Mouse (Mus musculus) stomach, postnatal 0 days (tissue): Measurements from ENCODE around the gene Hemk1. TPM values are rescaled to one million over a fixed set of nuclear protein-coding genes. Genes with fewer than 3 reads are reported as not detected.
A peak's percentile ranks its signal among the peaks of the same experiment; 100 is the strongest.

Experiments
- ATAC-seq: fragments of 200-750 bp; cut with Nextera tagmentation; 2 replicates; pipeline ENCODE4 v1.8.0; 2017; ENCODE audit not compliant: low FRiP score, low TSS enrichment
- DNase-seq: peaks from one replicate; pipeline ENCODE4 v3.0.0-alpha.2; 2016; ENCODE audit warnings: low spot score
- H3K27ac ChIP-seq: fragments of 300-500 bp; sonication (generic); replicated peaks from 2 replicates; pipeline ENCODE4 v1.5.1; 2014; ENCODE audit warnings: mild to moderate bottlenecking, control low read depth
- H3K27me3 ChIP-seq: fragments of 300-500 bp; sonication (generic); 2 replicates; pipeline ENCODE4 v1.6.1; 2014; ENCODE audit warnings: low read length; ENCODE audit not compliant: control insufficient read depth, insufficient read depth
- H3K36me3 ChIP-seq: fragments of 300-500 bp; sonication (generic); 2 replicates; pipeline ENCODE4 v1.6.1; 2014; ENCODE audit warnings: low read length, mixed read lengths; ENCODE audit not compliant: control insufficient read depth, insufficient read depth
- H3K4me1 ChIP-seq: fragments of 300-500 bp; sonication (generic); replicated peaks from 2 replicates; pipeline ENCODE4 v1.6.1; 2014; ENCODE audit warnings: antibody characterized with exemption; ENCODE audit not compliant: control insufficient read depth, insufficient read depth
- H3K4me2 ChIP-seq: fragments of 300-500 bp; sonication (generic); replicated peaks from 2 replicates; pipeline ENCODE4 v1.6.1; 2014; ENCODE audit warnings: low read depth, mild to moderate bottlenecking, control low read depth, moderate library complexity
- H3K4me3 ChIP-seq: fragments of 300-500 bp; sonication (generic); 2 replicates; pipeline ENCODE4 v1.5.1; 2014; ENCODE audit warnings: low read depth, low read length, control low read depth
- H3K9ac ChIP-seq: fragments of 300-500 bp; sonication (generic); 2 replicates; pipeline ENCODE4 v1.6.1; 2014; ENCODE audit warnings: mild to moderate bottlenecking, low read length, control low read depth, mixed read lengths
- H3K9me3 ChIP-seq: fragments of 300-500 bp; sonication (generic); 2 replicates; pipeline ENCODE4 v1.6.1; 2016; ENCODE audit warnings: low read length; ENCODE audit not compliant: control insufficient read depth
- CTCF ChIP-seq: IDR thresholded peaks from 2 replicates; pipeline ENCODE4 v1.5.1; 2016; ENCODE audit warnings: antibody characterized with exemption, low read depth, mild to moderate bottlenecking, moderate library complexity
- EP300 ChIP-seq: optimal IDR thresholded peaks from 2 replicates; pipeline ENCODE3; 2016; ENCODE audit warnings: antibody characterized with exemption
- WGBS: fragments of 180-500 bp; shearing (Covaris S2); extraction: QIAGEN DNeasy Blood & Tissue Kit; methylation state at CpG from one replicate; pipeline ENCODE4 v1.1.7; 2014; 5-methylcytosine and 5-hydroxymethylcytosine counted together
- polyA plus RNA-seq: library from polyadenylated mRNA; unstranded; fragments of >200 nt; fragmentation: Nextera tagmentation; extraction: Ambion mirVana; gene quantifications from 2 replicates; pipeline ENCODE4 v1.2.1, GENCODE M21; 2015

Gene Hemk1
- polyA plus RNA-seq, result 5.3 and 6.7 TPM in 2 replicates

DNA sequence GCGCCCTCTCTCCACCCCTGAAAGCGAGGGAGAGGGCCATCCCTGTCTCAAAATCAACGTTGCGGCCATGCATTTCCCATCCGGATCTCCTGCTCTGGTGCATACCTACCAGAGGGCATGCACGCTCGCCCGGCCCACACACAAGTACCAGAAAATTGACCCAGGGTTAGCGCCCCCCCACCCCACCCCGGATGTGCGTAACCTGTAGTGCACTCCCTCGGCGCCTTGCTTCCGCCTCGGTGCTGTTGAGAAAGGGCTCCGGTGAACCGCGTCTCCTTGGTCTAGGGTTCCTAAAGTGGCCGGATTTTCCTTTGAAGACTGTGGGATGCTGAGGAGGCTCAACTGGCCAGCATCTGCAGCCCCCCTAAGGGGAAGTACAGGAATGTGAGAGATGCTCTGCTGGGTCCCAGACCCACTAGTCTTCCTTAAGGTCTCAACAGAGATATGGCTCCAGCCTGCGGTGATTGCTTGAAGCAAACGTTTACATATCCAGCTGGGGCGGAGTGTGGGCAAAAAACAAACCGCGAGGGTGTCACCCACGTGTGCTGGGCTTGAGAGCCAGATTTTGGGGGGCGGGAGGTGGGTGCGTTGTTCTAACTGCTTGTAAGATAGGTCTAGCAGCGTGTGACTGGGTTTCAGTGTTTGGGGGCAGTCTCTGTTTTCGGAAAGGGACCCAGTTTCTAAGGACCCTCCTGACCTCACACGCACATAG is at the start of gene Hemk1:
Hemk1 (minus strand) TSS at position 179 of the 712 bp plus-strand sequence.
- Histone ChIP-seq H3K27ac (peak within 1 kb of the TSS; percentile 69), H3K9me3 (no peaks in the 10 kb centered on the region), H3K4me1 (0 out of 2 replicates have a peak, but pooled peaks cover 2% of the 10 kb centered on the region), H3K36me3 (no peaks in the 10 kb centered on the region), H3K4me2 (peak within 1 kb of the TSS; percentile 83), H3K4me3 (peak within 1 kb of the TSS; percentile 59), H3K9ac (peak within 1 kb of the TSS; percentile 70), H3K27me3 (no peaks in the 10 kb centered on the region)
- TF ChIP-seq CTCF, result peak; percentile 37; the same call in 1 of the 2 replicates
- TF ChIP-seq EP300, result peak; percentile 34
- DNase-seq, result peak; percentile 87
- 3% methylated on average over 30 of the region's 30 CpGs for WGBS
- peak; percentile 86 for ATAC-seq

- Histone ChIP-seq H3K9ac (no peak overlapping the region), H3K36me3 (no peaks in the 10 kb centered on the region), H3K4me3 (no peak overlapping the region), H3K27me3 (no peaks in the 10 kb centered on the region), H3K9me3 (no peaks in the 10 kb centered on the region), H3K4me2 (no peak overlapping the region), H3K27ac (no peak overlapping the region), H3K4me1 (no peaks in the 10 kb centered on the region)
- WGBS, result 90% methylated on average over 3 of the region's 3 CpGs
- DNase-seq, result no peak
- no peak for ATAC-seq
- no peak for TF ChIP-seq EP300
- no peak for TF ChIP-seq CTCF
These were observed 49.6 kb upstream of the Hemk1 start for GRCm38 (mm10) chr9:107387708-107388107.

DNA sequence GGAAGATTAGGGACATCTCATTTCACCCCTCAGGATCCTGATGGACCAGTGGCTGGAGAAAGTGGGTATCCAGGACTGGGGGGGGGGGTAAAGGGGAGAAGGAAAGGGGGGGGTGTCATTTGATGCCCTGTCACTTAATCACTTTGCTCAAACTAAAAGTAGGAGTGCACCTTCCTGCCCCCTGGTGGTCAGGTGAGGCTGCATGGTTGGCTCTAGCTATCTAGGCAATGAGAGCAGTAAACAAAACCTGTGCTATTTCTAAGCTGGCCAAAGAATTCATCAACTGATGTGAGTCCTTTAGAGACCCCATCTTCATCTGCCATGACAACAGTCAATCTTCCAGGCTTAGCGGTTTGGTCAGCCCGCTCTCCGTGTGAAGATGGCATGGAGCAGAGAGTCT is 48.6 kb upstream of the Hemk1 start:
- DNase-seq (peak; percentile 58), ATAC-seq (no peak)
- 64% methylated on average over 3 of the region's 3 CpGs for WGBS
- no peak overlapping the region for H3K9ac ChIP-seq
- H3K36me3 ChIP-seq, result no peaks in the 10 kb centered on the region
- peak; percentile 69 for TF ChIP-seq CTCF
- TF ChIP-seq EP300, result no peak
- no peaks in the 10 kb centered on the region for H3K27me3 ChIP-seq
- no peaks in the 10 kb centered on the region for H3K9me3 ChIP-seq
- no peak overlapping the region for H3K4me2 ChIP-seq
- no peaks in the 10 kb centered on the region for H3K4me1 ChIP-seq
- no peak overlapping the region for H3K27ac ChIP-seq
- H3K4me3 ChIP-seq, result no peak overlapping the region

DNA sequence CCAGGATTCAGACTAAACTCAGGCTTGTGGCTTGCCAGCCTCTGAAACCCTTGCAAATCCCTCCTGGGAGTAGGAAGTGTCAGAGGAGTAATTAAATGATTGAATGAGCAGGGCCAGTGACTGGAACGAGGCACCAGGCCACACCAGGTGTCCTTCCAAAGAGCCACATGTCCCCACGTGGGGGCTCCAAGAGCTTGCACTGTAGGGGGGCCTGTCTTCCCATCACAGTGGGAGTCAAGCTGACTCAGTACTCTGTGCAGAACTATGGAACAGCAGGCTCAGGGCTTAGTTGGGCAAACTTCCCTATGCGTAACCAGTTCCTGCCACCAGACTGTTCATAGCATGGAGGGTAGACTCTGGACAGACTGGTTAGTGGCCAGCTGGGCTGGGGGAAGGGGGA is 46.2 kb upstream of the Hemk1 start:
- ATAC-seq, result no peak
- H3K4me2 ChIP-seq, result no peak overlapping the region
- no peaks in the 10 kb centered on the region for H3K9me3 ChIP-seq
- H3K27me3 ChIP-seq, result no peaks in the 10 kb centered on the region; the same call in 1 of the 2 replicates
- H3K27ac ChIP-seq, result no peak overlapping the region
- 31% methylated on average over 3 of the region's 3 CpGs for WGBS
- no peak for DNase-seq
- TF ChIP-seq CTCF (no peak), EP300 (no peak)
- no peaks in the 10 kb centered on the region for H3K4me1 ChIP-seq
- H3K9ac ChIP-seq, result no peak overlapping the region
- no peak overlapping the region for H3K4me3 ChIP-seq
- H3K36me3 ChIP-seq, result no peaks in the 10 kb centered on the region

GRCm38 (mm10) chr9:107381723-107382122 is 43.6 kb upstream of the Hemk1 start:
- DNase-seq, result peak; percentile 58
- no peaks in the 10 kb centered on the region for H3K9me3 ChIP-seq

GRCm38 (mm10) chr9:107377961-107378512 is 39.9 kb upstream of the Hemk1 start:
- Histone ChIP-seq H3K36me3 (no peaks in the 10 kb centered on the region), H3K9me3 (no peaks in the 10 kb centered on the region), H3K4me1 (no peaks in the 10 kb centered on the region), H3K27me3 (no peaks in the 10 kb centered on the region; the same call in 1 of the 2 replicates), H3K4me2 (peak overlapping the region; percentile 49), H3K4me3 (peak overlapping the region; percentile 24), H3K27ac (no peak overlapping the region), H3K9ac (no peak overlapping the region)
- TF ChIP-seq CTCF, result peak; percentile 10; the same call in 1 of the 2 replicates
- no peak for TF ChIP-seq EP300
- WGBS, result 1% methylated on average over 35 of the region's 35 CpGs
- ATAC-seq (0 out of 2 replicates have a peak, but pooled peaks have one; percentile 16), DNase-seq (peak; percentile 34)

More at GRCm38 (mm10) chr9:107381723-107382122, 43.6 kb upstream of the Hemk1 start:
- no peaks in the 10 kb centered on the region; the same call in 1 of the 2 replicates for H3K27me3 ChIP-seq
- no peak overlapping the region for H3K4me3 ChIP-seq
- no peak; the same call in 1 of the 2 replicates for ATAC-seq
- H3K9ac ChIP-seq, result no peak overlapping the region
- TF ChIP-seq EP300, result no peak
- TF ChIP-seq CTCF, result no peak
- 8% methylated on average over 8 of the region's 8 CpGs for WGBS
- no peaks in the 10 kb centered on the region for H3K36me3 ChIP-seq
- no peaks in the 10 kb centered on the region for H3K4me1 ChIP-seq
- H3K27ac ChIP-seq, result no peak overlapping the region
- no peak overlapping the region for H3K4me2 ChIP-seq
